Mouse (Mus musculus) left cerebral cortex, adult 11 months (tissue): ENCODE data around the gene Skp2.
A peak's percentile ranks its signal among the peaks of the same experiment; 100 is the strongest.

Experiments used
- DNase-seq: peaks from one replicate; pipeline ENCODE4 v3.0.0; 2022; ENCODE audit warnings: low spot score

The Skp2 gene

GRCm38 (mm10) chr15:9113556-9113955 is 41.7 kb downstream of the Skp2 start:
- DNase-seq: no peak

- DNase-seq: no peak
Observed at GRCm38 (mm10) chr15:9111648-9112047, 43.6 kb downstream of the Skp2 start.

DNA sequence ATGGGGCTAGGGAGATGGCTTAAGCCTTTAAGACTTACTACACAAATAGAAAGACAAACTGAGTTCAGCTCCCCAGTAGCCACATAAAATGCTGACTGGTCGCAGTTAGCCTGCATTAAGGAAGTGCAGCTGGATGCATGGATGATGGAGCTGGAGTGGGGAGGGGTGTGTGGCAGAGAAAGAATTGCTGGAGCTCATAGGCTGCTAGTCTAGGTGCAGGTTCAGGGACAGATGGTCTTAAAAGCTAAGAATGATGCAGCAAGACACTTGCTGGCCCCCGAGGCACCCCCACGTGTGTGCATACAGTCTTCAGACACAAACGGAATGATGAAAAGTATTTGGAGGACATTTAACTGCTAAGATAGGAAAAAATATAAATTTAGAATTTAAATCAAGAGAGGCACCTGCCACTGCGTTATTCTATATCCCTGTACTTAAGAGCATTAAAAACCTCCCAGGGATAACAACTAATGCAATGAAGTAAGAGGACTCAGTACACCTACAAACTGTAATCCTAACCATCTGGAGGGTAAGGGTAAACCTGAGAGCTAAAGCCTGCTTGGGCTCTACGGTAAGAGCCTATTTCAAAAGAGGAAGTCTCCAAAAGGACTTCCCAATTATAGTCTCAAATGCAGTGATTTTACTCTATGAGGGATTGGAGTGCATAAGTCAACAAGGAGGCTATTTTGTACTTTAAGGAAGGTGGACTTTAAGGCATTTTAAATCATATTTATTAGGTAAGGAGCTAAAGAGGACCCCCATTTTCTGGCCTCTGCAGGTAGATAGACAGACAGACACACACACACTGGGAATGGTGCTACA is 44.5 kb downstream of the Skp2 start:
- DNase-seq: no peak

DNA sequence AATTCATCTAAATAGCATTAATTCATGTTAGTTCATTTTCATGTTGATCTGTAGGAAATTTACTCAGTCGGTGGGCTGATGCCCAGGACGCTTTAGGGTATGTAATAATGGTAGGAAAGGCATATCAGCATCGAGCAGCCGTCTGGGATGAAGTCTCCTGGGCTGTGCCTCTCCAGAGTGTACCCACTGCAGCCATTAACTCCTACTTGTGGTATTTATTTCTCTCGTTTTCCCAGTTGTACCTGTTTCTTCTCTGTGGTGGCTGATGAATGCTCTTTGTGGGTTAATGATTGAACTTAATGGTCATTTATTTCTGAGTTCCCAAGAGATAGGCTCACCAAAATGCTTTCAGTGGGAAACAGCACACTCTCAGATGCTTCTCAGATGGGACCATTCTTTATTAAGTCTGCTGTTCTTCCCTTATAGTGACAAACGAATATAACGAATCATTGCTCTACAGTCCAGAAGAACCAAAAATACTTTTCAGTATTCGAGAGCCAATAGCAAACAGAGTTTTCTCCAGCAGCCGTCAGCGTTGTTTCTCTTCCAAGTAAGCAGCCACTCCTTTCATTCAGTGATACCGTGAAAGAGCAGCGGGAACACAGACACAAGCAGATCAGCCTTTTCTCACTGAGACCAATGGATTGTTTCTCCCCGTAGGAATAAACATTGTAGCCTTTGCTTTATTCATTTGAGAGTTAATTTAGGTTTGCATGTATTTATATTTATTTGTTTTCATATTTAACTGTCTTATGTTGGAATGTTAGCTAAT is 48.7 kb downstream of the Skp2 start:
- no peak for DNase-seq

DNA sequence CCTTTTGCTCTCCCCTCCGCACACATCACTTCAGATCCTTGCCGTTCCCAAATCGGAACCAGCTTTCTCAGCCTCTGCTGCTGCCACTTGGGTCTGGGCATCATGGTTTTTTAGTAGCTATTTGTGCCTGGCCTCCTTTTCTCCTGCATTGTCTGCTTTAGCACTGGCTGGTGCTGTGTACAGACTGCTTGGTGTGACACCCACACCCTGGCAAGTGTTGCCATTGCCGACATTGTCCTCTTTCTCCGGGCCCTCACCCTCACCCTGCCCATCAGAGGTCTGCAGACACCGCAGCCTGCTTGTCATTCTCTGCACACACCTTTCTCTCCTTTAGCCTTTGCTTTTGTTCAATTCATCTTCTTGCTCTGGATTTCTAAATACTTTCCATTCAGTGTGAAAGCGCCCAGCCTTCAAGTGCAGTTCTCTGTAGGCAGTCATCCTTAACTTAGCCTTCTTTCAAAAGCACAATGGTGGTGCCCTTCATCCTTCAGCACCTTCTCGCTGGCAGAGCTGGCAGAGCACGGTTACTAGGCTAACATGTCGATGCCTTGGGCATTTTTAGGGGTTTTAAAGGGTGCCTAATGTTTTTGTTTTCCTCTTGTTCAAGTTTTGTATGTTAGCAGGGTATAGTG is 54.7 kb downstream of the Skp2 start:
- DNase-seq: no peak

GRCm38 (mm10) chr15:9096865-9097264 is 58.4 kb downstream of the Skp2 start:
- no peak for DNase-seq

- DNase-seq: peak; percentile 39
Observed at GRCm38 (mm10) chr15:9094366-9094750, 60.9 kb downstream of the Skp2 start.

DNA sequence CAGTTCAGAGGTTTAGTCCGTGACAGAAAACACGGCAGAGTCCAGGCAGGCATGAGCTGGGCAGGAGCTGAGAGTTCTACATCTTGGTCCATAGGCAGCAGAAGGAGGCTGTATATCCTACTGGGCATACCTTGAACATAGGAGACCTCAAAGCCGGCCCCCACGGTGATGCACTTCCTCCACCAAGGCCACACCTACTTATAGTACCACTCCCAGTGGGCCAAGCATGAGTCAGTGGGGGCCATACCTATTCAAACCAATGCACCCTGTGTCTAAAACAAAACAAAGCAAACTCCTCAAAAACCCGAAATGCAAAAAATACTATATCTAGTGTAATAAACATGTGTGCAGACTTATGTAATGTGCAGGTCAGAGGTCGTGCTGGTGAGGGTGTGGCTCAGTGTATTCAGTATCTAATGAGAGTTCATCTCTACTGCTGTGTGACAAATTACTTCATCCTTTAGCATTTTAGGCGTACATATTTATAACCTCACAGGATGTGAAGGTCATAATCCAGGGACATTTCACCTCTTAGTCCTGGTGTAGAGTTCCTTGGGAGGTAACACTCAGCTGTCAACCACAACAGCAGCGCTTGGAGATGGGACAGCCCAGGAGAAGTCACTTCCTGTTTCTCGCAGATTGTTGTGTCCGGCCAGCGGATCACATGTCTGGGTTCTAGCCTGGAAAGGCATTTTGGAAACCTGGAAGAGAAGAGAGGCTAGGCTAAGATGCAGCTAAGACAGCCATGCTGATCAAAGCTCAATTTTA is 61.4 kb downstream of the Skp2 start:
- DNase-seq: no peak

DNA sequence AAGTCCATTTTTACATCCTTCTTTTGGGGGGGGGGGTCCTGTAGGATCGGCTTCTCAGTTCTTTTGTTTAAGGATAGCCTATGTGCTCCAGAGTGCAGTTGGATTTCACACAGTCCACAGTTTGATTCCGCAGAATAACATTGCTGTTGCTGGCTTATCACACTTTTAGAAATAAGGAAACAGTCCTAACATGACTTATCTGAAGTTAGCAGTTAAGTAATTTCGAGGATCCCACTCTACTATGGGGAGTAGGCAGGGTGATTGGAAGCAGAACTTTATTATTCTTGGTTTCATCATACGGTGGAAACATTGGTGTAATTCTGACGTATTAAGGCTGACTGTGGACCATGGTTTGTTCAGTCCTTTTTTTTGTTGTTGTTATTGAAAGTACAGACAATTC is 64.6 kb downstream of the Skp2 start:
- DNase-seq: no peak

DNA sequence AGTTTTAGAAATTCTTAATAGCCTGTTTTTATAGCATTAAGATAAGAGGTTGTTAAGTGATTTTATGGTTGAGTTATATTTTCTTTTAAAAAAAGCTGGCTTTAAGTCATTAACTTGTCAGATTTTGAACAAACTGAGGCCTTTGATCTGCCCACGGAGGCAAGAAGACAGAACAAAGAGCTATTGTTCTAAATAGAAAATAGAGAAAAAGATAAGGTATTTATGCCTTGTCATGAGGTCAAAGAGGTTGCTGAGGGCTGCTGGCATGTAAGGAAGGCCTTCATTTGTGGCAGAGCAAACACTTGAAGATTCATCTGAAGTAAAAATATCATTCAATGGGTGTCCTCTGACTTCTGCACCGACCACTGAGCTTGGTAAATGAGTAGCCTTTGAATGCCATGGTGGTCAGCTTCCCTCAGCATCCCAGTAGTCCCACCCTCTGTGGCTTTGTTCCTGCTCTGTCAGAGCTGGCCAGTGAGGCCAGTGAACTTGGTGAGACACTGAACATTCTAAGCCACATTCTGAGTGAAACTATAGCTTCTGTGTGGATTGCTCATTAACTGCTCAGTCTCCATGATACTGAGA is 66.0 kb downstream of the Skp2 start:
- no peak for DNase-seq

- no peak for DNase-seq
Observed at GRCm38 (mm10) chr15:9088683-9089072, 66.5 kb downstream of the Skp2 start.

DNA sequence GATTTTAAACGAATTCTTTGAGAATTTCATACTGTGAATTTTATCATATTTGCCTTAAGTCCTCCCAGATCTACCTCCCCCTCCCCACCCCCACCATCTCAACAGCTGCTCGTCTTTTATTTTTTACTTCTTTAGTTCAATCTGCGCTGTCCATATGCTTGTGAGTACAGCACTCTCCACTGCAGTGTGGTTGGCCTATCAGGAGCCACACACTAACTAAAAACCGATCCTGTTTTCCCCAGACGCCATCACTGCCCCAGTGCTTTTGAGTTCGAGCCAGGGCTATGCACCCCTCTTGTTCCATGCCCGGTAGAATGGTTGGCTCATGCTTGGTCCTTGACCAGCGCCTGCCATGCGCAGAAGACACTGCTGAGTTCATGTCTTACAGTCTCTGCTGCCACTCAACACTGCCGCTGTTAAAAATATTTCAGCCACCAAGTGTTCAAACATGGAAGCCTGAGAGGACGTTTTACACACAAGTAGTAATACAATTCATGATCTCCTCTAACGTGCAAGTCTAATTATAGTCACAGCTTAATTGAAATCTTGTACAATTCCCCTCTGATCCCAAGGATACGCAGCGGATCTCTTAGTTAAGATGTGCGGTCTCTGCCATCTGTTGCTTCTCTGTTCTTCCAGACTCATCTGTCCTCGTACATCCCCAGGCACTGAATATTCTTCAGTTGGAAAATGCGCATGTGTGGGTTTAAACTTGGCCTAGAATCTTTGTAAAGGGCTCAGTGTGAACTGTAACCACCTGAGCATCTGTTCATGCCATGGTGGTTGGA is 67.1 kb downstream of the Skp2 start:
- no peak for DNase-seq

DNA sequence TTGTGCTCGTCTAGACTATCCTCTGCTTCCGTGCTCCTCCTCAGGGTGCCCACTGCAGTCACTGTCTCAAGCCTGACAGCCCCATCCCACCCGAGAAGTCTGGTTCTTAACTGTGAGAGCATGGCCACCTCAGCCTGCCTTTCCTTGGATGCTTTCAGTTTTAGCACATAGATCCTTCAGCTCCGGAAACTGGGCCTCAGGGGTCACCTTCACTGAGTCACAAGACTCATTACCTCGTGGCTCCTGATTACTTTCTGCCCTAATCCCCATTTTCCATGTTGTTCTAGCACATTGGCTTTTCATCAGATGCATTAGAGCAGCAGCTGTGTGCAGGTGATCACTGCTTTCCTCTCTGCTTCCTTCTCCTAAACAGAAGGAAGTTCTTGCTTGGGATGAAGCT is 67.8 kb downstream of the Skp2 start:
- DNase-seq: no peak

DNA sequence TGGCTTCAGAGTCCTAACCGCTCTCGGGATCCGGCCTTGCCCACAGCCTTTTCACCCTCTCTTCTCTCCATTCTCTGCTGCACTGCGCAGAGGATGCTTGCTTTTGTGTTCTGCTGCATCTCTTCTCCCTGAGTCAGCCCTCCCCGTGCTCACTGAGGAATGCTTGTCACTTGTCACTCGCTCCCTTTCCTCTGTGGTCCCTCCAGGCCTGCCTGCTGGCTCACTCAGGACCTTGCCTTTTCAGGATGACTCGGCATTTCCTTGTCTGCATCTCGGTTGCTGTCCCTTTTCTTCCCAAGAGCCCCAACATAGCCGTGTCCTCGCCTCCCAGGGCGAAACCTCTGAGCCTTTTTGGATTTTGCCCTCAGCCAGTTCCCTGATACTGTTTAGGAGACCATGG is 68.4 kb downstream of the Skp2 start:
- no peak for DNase-seq

DNA sequence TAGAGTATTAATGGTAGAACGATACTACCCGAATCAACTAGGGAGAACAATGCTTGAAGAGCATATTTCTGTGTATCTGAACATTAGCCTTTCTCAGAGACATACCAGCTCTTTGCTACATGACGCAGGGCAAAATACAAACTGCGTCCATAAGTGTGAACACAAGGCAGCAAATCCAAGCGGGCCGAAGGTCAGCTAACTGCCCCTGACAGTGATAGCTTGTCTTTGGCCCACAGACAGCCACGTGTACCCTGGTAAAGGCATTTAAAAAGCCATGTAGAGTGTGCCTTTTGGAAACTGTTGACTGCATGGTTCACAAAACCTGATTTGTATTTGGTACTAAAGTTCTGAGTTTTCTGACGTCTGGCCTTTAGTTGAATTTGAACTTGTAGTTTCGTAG is 72.5 kb downstream of the Skp2 start:
- DNase-seq: no peak

DNA sequence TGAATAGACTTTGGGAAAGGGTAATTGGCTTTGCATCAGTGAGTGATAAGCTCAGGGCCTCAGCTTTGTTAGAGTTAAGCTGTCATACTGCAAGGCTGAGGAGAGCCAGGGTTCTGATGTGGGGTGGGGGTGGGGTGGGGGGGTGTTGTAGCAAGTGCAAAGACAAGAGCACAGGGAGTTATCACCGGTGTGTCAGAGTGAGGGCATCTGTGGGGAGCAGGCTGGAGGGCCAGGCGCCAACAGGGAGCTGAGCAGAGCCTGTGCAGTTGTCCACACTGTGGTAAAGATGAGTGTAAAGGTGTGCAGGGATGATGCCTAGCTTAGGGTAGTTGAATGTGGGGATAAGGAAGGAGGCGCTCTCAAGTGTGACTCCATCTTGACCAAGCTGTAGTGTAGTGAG is 73.9 kb downstream of the Skp2 start:
- DNase-seq: no peak

GRCm38 (mm10) chr15:9080206-9080605 is 75.0 kb downstream of the Skp2 start:
- no peak for DNase-seq

GRCm38 (mm10) chr15:9079626-9080025 is 75.6 kb downstream of the Skp2 start:
- DNase-seq: no peak

- DNase-seq: no peak
Observed at GRCm38 (mm10) chr15:9078481-9079300, 76.5 kb downstream of the Skp2 start.

- no peak for DNase-seq
Observed at GRCm38 (mm10) chr15:9075608-9076200, 79.5 kb downstream of the Skp2 start.
